Comparison of ENCODE assay signal across 8 mouse cellular contexts in the genomic region with DNA sequence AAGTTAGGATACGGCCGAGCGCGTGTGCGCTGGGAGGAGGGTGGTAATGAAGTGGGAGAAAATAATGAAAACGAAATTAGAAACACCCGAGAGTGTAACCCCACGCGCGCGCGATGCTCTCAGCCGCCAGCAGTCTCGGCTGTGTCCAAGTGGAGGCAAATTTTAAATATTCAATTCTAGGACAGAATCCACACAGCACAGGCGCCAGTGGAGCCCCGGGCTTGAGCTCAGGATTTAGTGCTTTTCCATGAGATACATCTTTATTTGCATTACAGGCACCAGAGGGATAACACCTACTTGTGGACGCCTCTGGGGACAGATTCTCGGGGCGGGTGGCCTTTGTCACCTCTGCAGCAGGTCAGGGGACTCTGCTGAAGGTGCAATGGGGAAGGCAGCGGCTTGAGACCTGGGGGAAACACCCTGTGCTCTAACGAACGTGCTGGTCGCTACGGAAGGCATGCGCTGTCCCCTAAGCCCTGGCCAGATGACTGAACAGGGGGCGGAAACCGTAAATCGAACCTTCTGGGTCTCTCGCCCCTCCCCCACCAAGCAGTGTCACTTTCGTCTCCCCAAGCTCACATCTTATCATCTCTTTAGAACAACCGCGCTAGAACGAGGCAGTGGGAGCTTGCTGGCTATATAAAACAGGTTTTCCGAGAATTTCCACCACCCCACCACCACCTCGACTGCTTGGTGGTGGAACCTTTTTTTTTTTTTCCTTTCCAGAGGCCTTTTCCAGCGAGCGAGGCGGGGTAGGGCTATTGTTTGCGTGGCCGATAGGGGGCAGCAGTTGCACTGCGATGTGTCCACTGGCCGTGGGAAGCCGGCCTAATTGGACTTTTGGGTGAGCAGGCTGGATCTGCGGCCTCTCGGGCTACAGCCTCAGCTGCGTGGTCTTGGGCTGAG.
DNase-seq lines count a peak whose midpoint lies in the region; ATAC-seq lines count a peak whose summit lies in the region.

No protein-coding gene starts in this region.

- no peaks in the 10 kb centered on the region for H3K9me3 ChIP-seq in intestine, embryonic 16.5 days (ENCODE audit: control insufficient read depth, low read length)

- no peaks in the 10 kb centered on the region for H3K36me3 ChIP-seq in intestine, embryonic 16.5 days (ENCODE audit: control insufficient read depth, insufficient read depth, low read length)

- peak overlapping the region; percentile 96 for H3K27ac ChIP-seq in intestine, embryonic 16.5 days (ENCODE audit: low read length)

- intact Hi-C loops in left cerebral cortex, postnatal 25 days (cut with DNase I), result loop anchor here (1.0 to 10.0 kb wide), 5 partner anchors 98 to 275 kb away; no protein-coding TSS in a partner anchor

- H3K4me3 ChIP-seq in intestine, embryonic 16.5 days (ENCODE audit: low read length), result peak overlapping the region; percentile 76

- peak; percentile 88 to 96 for DNase-seq in adrenal gland, adult (ENCODE audit: inconsistent age in 2 of 2, low spot score in 1 of 2)
- peak; percentile 95 for DNase-seq in embryo, embryonic 10.5 days (ENCODE audit: low spot score)
- peak; percentile 81 to 88 for DNase-seq in gastrocnemius, postnatal 4 days (ENCODE audit: low spot score in 2 of 2)
- peak; percentile 87 to 89 for DNase-seq in left cerebral cortex, postnatal 25 days (ENCODE audit: low spot score in 2 of 2)
- peak; percentile 93 for DNase-seq in mesoderm, embryonic 11.5 days (ENCODE audit: low read depth, low spot score)
- peak; percentile 86 for DNase-seq in right cerebral cortex, postnatal 25 days
- peak; percentile 80 to 87 for DNase-seq in urinary bladder, postnatal 36 days (ENCODE audit: low spot score in 2 of 2)

- peak overlapping the region; percentile 96 for H3K4me2 ChIP-seq in intestine, embryonic 16.5 days (ENCODE audit: low read depth, low read length)

- ATAC-seq in intestine, embryonic 16.5 days, result peak; percentile 57

- H3K4me1 ChIP-seq in intestine, embryonic 16.5 days (ENCODE audit: control insufficient read depth, insufficient read depth, low read length), result no peaks in the 10 kb centered on the region; the same call in 1 of the 2 replicates

- no peaks in the 10 kb centered on the region for H3K27me3 ChIP-seq in intestine, embryonic 16.5 days (replicated peaks; ENCODE audit: control insufficient read depth, insufficient read depth, low read length)

- WGBS in intestine, embryonic 16.5 days, result under 1% methylated on average over 46 of the region's 46 CpGs

- H3K9ac ChIP-seq in intestine, embryonic 16.5 days (ENCODE audit: low read depth, low read length), result peak overlapping the region; percentile 82

Comparison
In these comparisons a context has a peak if more than half of its experiments do, and no peak if none do; other contexts are left out.
1. Peak in every context shown above with its lines: DNase-seq, ATAC-seq, H3K4me3 ChIP-seq and H3K27ac ChIP-seq.